Mouse (Mus musculus) C2C12 (cell line): ENCODE results near the gene Arpp21.

Experiments used
- CTCF ChIP-seq: IDR thresholded peaks from one replicate; pipeline ENCODE4 v1.5.1; 2011; ENCODE audit not compliant: control insufficient read depth, insufficient read depth, insufficient read length
- MAX ChIP-seq: IDR thresholded peaks from one replicate; pipeline ENCODE4 v1.6.1; 2011; ENCODE audit warnings: mild to moderate bottlenecking, control low read depth
- MYOD1 ChIP-seq: IDR thresholded peaks from one replicate; pipeline ENCODE4 v1.6.1; 2011; ENCODE audit warnings: low read depth; ENCODE audit not compliant: control insufficient read depth, insufficient read length
- MYOG ChIP-seq: IDR thresholded peaks from one replicate; pipeline ENCODE4 v1.6.1; 2011; ENCODE audit not compliant: control insufficient read depth, insufficient read length; ENCODE audit errors: extremely low read depth
- USF1 ChIP-seq: IDR thresholded peaks from one replicate; pipeline ENCODE4 v1.6.1; 2011; ENCODE audit warnings: low read depth, mild to moderate bottlenecking, control low read depth, moderate library complexity

DNA sequence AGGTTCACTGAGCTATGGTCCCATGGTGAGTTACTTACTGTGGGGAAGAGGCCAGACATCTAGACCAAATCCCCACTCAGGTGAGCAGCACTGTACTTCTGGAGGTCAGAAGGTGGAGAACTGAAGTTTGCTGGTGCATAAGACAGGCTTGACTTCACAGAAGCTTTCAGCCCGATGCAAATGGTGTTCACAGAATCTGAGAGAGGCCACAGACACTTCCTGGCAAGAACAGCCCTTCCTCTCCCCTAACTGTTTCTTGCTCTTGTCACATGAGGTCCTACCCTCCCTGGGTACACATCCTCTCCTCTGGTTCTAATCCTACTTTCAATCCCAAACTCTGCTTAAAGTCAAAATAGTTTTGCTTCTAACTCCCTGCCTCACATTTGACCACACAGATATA, 9.2 kb downstream of the Arpp21 start:
- TF ChIP-seq CTCF (no peak), USF1 (no peak), MYOD1 (no peak), MAX (no peak), MYOG (no peak)
